Mouse (Mus musculus) cerebellum, adult 2 months (tissue): ENCODE results near the gene Mtss1l.

Experiments used
- CTCF ChIP-seq: fragments of 200-500 bp; IDR thresholded peaks from 2 replicates; pipeline ENCODE4 v1.5.1; 2011; ENCODE audit warnings: low read depth, mild to moderate bottlenecking, control low read depth, low read length, moderate library complexity, borderline replicate concordance; ENCODE audit not compliant: insufficient read depth
- POLR2A ChIP-seq: fragments of 200-500 bp; IDR thresholded peaks from 2 replicates; pipeline ENCODE4 v1.6.1; 2011; ENCODE audit warnings: low read length, control low read depth, borderline replicate concordance; ENCODE audit not compliant: insufficient read depth

GRCm38 (mm10) chr8:110703460-110704061, 17.7 kb upstream of the Mtss1l start:
- TF ChIP-seq CTCF (no peak), POLR2A (no peak)
